Mouse (Mus musculus) ES-Bruce4 (cell line): ENCODE measurements around the gene Psmb2. TPM values are rescaled to one million over a fixed set of nuclear protein-coding genes. Genes with fewer than 3 reads are reported as not detected.

Experiments
- H3K27ac ChIP-seq: 2 replicates; pipeline ENCODE4 v1.5.1; 2012; ENCODE audit warnings: low read length, inconsistent platforms; ENCODE audit not compliant: insufficient read depth
- H3K27me3 ChIP-seq: 2 replicates; pipeline ENCODE4 v1.6.1; 2012; ENCODE audit warnings: mild to moderate bottlenecking, low read length, inconsistent platforms; ENCODE audit not compliant: control insufficient read depth, poor library complexity, insufficient read depth, severe bottlenecking
- H3K36me3 ChIP-seq: 2 replicates; pipeline ENCODE4 v1.6.1; 2012; ENCODE audit warnings: inconsistent platforms, mild to moderate bottlenecking, low read length, moderate library complexity; ENCODE audit not compliant: control insufficient read depth, poor library complexity, insufficient read depth, severe bottlenecking
- H3K4me1 ChIP-seq: one replicate; pipeline ENCODE4 v1.8.1; 2011; ENCODE audit warnings: low read length; ENCODE audit not compliant: control insufficient read depth, insufficient read depth
- H3K4me3 ChIP-seq: 2 replicates; pipeline ENCODE4 v1.5.1; 2011; ENCODE audit warnings: low read depth, mild to moderate bottlenecking, low read length
- H3K9ac ChIP-seq: 2 replicates; pipeline ENCODE4 v1.6.1; 2012; ENCODE audit warnings: low read depth, mild to moderate bottlenecking, inconsistent platforms; ENCODE audit not compliant: poor library complexity, severe bottlenecking
- H3K9me3 ChIP-seq: replicated peaks from 2 replicates; pipeline ENCODE4 v1.6.1; 2012; ENCODE audit warnings: mild to moderate bottlenecking, low read length, inconsistent platforms; ENCODE audit not compliant: control insufficient read depth, poor library complexity, insufficient read depth, severe bottlenecking
- CTCF ChIP-seq: IDR thresholded peaks from one replicate; pipeline ENCODE4 v1.8.1; 2011; ENCODE audit warnings: low read depth, low read length
- EP300 ChIP-seq: IDR thresholded peaks from 2 replicates; pipeline ENCODE4 v1.6.1; 2011; ENCODE audit warnings: low read depth, low read length; ENCODE audit not compliant: insufficient read depth
- POLR2A ChIP-seq: IDR thresholded peaks from one replicate; pipeline ENCODE4 v1.8.1; 2011; ENCODE audit warnings: low read length; ENCODE audit not compliant: insufficient read depth
- polyA plus RNA-seq: library from polyadenylated mRNA; stranded (reverse); fragments of >200 nt; gene quantifications from 2 replicates; pipeline ENCODE4 v1.2.4, GENCODE M21; 2011; ENCODE audit warnings: low read depth; ENCODE audit not compliant: missing spikeins, insufficient read depth, insufficient read length

The Psmb2 gene
- polyA plus RNA-seq, 1 experiment = 339 TPM

- TF ChIP-seq EP300 = no peak
- no peak for TF ChIP-seq CTCF
- TF ChIP-seq POLR2A = no peak
- Histone ChIP-seq H3K4me1 (peaks cover 2% of the 10 kb centered on the region), H3K27ac (no peak overlapping the region), H3K9ac (no peak overlapping the region), H3K9me3 (no peaks in the 10 kb centered on the region), H3K36me3 (no peaks in the 10 kb centered on the region; the same call in 1 of the 2 replicates), H3K27me3 (no peaks in the 10 kb centered on the region), H3K4me3 (no peak overlapping the region)
Measured at GRCm38 (mm10) chr4:126748381-126748780, 71.0 kb downstream of the Psmb2 start.

DNA sequence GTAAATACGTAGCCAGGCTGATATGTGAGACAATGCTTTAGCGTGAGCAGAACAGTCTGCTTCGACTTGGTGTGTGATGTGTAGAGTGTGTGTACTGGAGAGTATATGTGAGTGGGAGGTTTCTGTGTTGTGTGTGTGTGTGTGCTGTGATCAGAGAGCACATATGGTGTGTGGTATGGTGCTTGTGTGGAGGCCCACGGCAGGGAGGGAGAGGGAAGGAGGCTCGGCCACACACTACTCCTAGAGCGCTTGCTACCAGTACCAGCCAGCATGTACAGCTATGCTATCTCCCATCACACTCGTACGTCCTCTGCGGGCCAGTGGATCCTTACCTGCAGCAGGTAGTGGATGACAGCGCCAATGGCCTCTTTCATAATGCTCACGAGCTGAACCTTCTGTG is 72.1 kb downstream of the Psmb2 start:
- TF ChIP-seq CTCF (no peak), POLR2A (no peak), EP300 (no peak)
- Histone ChIP-seq H3K9me3 (no peaks in the 10 kb centered on the region), H3K36me3 (no peaks in the 10 kb centered on the region; the same call in 1 of the 2 replicates), H3K27ac (no peak overlapping the region), H3K9ac (no peak overlapping the region), H3K4me1 (peaks cover 2% of the 10 kb centered on the region), H3K4me3 (no peak overlapping the region), H3K27me3 (no peaks in the 10 kb centered on the region)

GRCm38 (mm10) chr4:126750046-126750683 is 72.7 kb downstream of the Psmb2 start:
- Histone ChIP-seq H3K27ac (no peak overlapping the region), H3K9me3 (no peaks in the 10 kb centered on the region), H3K27me3 (no peaks in the 10 kb centered on the region), H3K4me1 (peaks cover 2% of the 10 kb centered on the region), H3K36me3 (no peaks in the 10 kb centered on the region; the same call in 1 of the 2 replicates), H3K9ac (no peak overlapping the region), H3K4me3 (no peak overlapping the region)
- TF ChIP-seq EP300 = no peak
- TF ChIP-seq POLR2A = no peak
- TF ChIP-seq CTCF = no peak

DNA sequence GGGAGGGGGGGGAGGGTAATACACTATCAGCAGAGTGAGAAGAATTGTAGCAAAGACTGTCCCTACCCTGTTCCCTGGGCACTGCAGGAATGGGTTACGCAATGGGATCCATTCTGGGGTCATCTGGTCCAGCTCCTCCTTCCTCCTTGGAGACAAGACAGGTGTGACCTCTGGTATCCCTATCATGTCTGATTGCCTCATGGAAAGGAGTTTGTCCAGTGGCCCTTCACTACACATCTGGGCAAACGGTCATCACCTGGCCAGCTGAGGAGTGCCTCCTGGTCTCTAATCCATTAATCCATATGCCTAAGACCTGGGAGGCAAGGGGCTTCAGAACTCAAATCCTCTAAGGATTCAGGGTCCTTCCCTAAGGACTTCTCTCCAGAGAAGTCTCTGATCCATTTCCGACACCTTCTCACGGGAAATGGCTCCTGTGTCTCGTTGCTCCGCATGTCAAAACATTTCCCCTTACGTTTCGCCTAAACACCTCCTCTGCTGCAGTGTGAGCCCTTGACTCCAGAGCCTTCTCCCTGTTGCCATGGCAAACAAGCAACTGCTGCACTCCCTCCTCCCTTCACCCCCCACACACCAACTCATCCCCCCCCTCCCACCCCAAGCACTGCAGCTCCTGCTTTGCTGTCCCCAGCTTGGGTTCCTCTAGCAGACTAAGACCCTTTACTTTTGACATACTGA is 73.6 kb downstream of the Psmb2 start:
- H3K27ac ChIP-seq = no peak overlapping the region
- no peaks in the 10 kb centered on the region; the same call in 1 of the 2 replicates for H3K36me3 ChIP-seq
- H3K27me3 ChIP-seq = no peaks in the 10 kb centered on the region
- H3K4me3 ChIP-seq = no peak overlapping the region
- TF ChIP-seq CTCF = no peak
- TF ChIP-seq POLR2A = no peak
- no peak for TF ChIP-seq EP300
- H3K9me3 ChIP-seq = no peaks in the 10 kb centered on the region
- H3K4me1 ChIP-seq = peaks cover 2% of the 10 kb centered on the region
- no peak overlapping the region for H3K9ac ChIP-seq

- TF ChIP-seq EP300 = no peak
- TF ChIP-seq CTCF = no peak
- no peak for TF ChIP-seq POLR2A
- no peak overlapping the region for H3K27ac ChIP-seq
- peaks cover 2% of the 10 kb centered on the region for H3K4me1 ChIP-seq
Measured at GRCm38 (mm10) chr4:126751556-126752023, 74.2 kb downstream of the Psmb2 start.

More at GRCm38 (mm10) chr4:126751556-126752023, 74.2 kb downstream of the Psmb2 start:
- no peaks in the 10 kb centered on the region for H3K9me3 ChIP-seq
- no peak overlapping the region for H3K9ac ChIP-seq
- H3K27me3 ChIP-seq = no peaks in the 10 kb centered on the region
- H3K4me3 ChIP-seq = no peak overlapping the region
- no peaks in the 10 kb centered on the region; the same call in 1 of the 2 replicates for H3K36me3 ChIP-seq
